Mouse (Mus musculus): ENCODE data around the gene Aida. TPM values are rescaled to one million over a fixed set of nuclear protein-coding genes. Genes with fewer than 3 reads are reported as not detected.

Gene Aida
- polyA plus RNA-seq (2012; fragmentation: generic; extraction: Trizol), result 46.5 TPM
- long read RNA-seq, experiment 1, full-length matches to known transcripts, result 9 of 12 reads
- long read RNA-seq, experiment 1, partial matches to known transcripts, result 1 of 12 reads
- long read RNA-seq, experiment 1, other reads (novel, unspliced or antisense), result 2 of 12 reads
- long read RNA-seq, experiment 2, full-length matches to known transcripts, result 146 of 161 reads
- long read RNA-seq, experiment 2, partial matches to known transcripts, result 5 of 161 reads
- long read RNA-seq, experiment 2, other reads (novel, unspliced or antisense), result 10 of 161 reads

GRCm38 (mm10) chr1:183296465-183296864 is at the start of gene Aida:
Gene Aida (plus strand): TSS chr1:183296590.
- H3ac ChIP-seq (ENCODE audit: control insufficient read depth, insufficient read length, low read depth), result peak within 1 kb of the TSS; percentile 96
- H3K36me3 ChIP-seq (ENCODE audit: control insufficient read depth, insufficient read depth), result peaks cover 24% of the 10 kb centered on the region
- H3K27me3 ChIP-seq (ENCODE audit: control insufficient read depth, insufficient read depth, insufficient read length), result no peaks in the 10 kb centered on the region
- TF ChIP-seq CEBPB (IDR thresholded peaks at IDR 0.05; ENCODE audit: low read depth) (no peak), MYOG (IDR thresholded peaks at IDR 0.05; ENCODE audit: control insufficient read depth, extremely low read depth, insufficient read length) (no peak), MAX (IDR thresholded peaks at IDR 0.05) (no peak), USF1 (IDR thresholded peaks at IDR 0.05; ENCODE audit: low read depth) (no peak), MYOD1 (IDR thresholded peaks at IDR 0.05; ENCODE audit: control insufficient read depth, insufficient read length, low read depth) (no peak), FOSL1 (IDR thresholded peaks at IDR 0.05; ENCODE audit: insufficient read depth, low read length, poor library complexity, severe bottlenecking) (no peak), CTCF (IDR thresholded peaks at IDR 0.05; ENCODE audit: control insufficient read depth, insufficient read depth, insufficient read length) (no peak)
- H3K4me3 ChIP-seq (ENCODE audit: insufficient read depth, poor library complexity, severe bottlenecking), result peak within 1 kb of the TSS; percentile 45
- H3K79me3 ChIP-seq (ENCODE audit: low read depth), result peaks cover 27% of the 10 kb centered on the region
- H3K79me2 ChIP-seq (ENCODE audit: control insufficient read depth, insufficient read depth), result peaks cover 55% of the 10 kb centered on the region

GRCm38 (mm10) chr1:183248144-183248543 is 48.2 kb upstream of the Aida start:
- H3K79me2 ChIP-seq (ENCODE audit: control insufficient read depth, insufficient read depth), result no peaks in the 10 kb centered on the region
- TF ChIP-seq MAX (IDR thresholded peaks at IDR 0.05) (no peak), USF1 (IDR thresholded peaks at IDR 0.05; ENCODE audit: low read depth) (no peak), CTCF (IDR thresholded peaks at IDR 0.05; ENCODE audit: control insufficient read depth, insufficient read depth, insufficient read length) (no peak), MYOD1 (IDR thresholded peaks at IDR 0.05; ENCODE audit: control insufficient read depth, insufficient read length, low read depth) (no peak), FOSL1 (IDR thresholded peaks at IDR 0.05; ENCODE audit: insufficient read depth, low read length, poor library complexity, severe bottlenecking) (no peak), MYOG (IDR thresholded peaks at IDR 0.05; ENCODE audit: control insufficient read depth, extremely low read depth, insufficient read length) (no peak), CEBPB (IDR thresholded peaks at IDR 0.05; ENCODE audit: low read depth) (no peak)
- H3ac ChIP-seq (ENCODE audit: control insufficient read depth, insufficient read length, low read depth), result no peak overlapping the region
- no peak overlapping the region for H3K4me3 ChIP-seq (ENCODE audit: insufficient read depth, poor library complexity, severe bottlenecking)
- peaks cover 6% of the 10 kb centered on the region for H3K27me3 ChIP-seq (ENCODE audit: control insufficient read depth, insufficient read depth, insufficient read length)
- H3K36me3 ChIP-seq (ENCODE audit: control insufficient read depth, insufficient read depth), result no peaks in the 10 kb centered on the region
- H3K79me3 ChIP-seq (ENCODE audit: low read depth), result no peaks in the 10 kb centered on the region

- peaks cover 6% of the 10 kb centered on the region for H3K27me3 ChIP-seq (ENCODE audit: control insufficient read depth, insufficient read depth, insufficient read length)
- no peak overlapping the region for H3K4me3 ChIP-seq (ENCODE audit: insufficient read depth, poor library complexity, severe bottlenecking)
- H3ac ChIP-seq (ENCODE audit: control insufficient read depth, insufficient read length, low read depth), result no peak overlapping the region
- H3K79me2 ChIP-seq (ENCODE audit: control insufficient read depth, insufficient read depth), result no peaks in the 10 kb centered on the region
- TF ChIP-seq CEBPB (IDR thresholded peaks at IDR 0.05; ENCODE audit: low read depth) (no peak), CTCF (IDR thresholded peaks at IDR 0.05; ENCODE audit: control insufficient read depth, insufficient read depth, insufficient read length) (no peak), MYOD1 (IDR thresholded peaks at IDR 0.05; ENCODE audit: control insufficient read depth, insufficient read length, low read depth) (no peak), USF1 (IDR thresholded peaks at IDR 0.05; ENCODE audit: low read depth) (no peak), MYOG (IDR thresholded peaks at IDR 0.05; ENCODE audit: control insufficient read depth, extremely low read depth, insufficient read length) (no peak), MAX (IDR thresholded peaks at IDR 0.05) (no peak), FOSL1 (IDR thresholded peaks at IDR 0.05; ENCODE audit: insufficient read depth, low read length, poor library complexity, severe bottlenecking) (no peak)
- no peaks in the 10 kb centered on the region for H3K36me3 ChIP-seq (ENCODE audit: control insufficient read depth, insufficient read depth)
- H3K79me3 ChIP-seq (ENCODE audit: low read depth), result no peaks in the 10 kb centered on the region
These were observed 45.8 kb upstream of the Aida start for GRCm38 (mm10) chr1:183250612-183251011.

GRCm38 (mm10) chr1:183251818-183252217 is 44.6 kb upstream of the Aida start:
- no peak overlapping the region for H3K4me3 ChIP-seq (ENCODE audit: insufficient read depth, poor library complexity, severe bottlenecking)
- TF ChIP-seq CEBPB (IDR thresholded peaks at IDR 0.05; ENCODE audit: low read depth) (no peak), MYOG (IDR thresholded peaks at IDR 0.05; ENCODE audit: control insufficient read depth, extremely low read depth, insufficient read length) (no peak), USF1 (IDR thresholded peaks at IDR 0.05; ENCODE audit: low read depth) (no peak), FOSL1 (IDR thresholded peaks at IDR 0.05; ENCODE audit: insufficient read depth, low read length, poor library complexity, severe bottlenecking) (no peak)
- H3K79me2 ChIP-seq (ENCODE audit: control insufficient read depth, insufficient read depth), result no peaks in the 10 kb centered on the region
- no peak overlapping the region for H3ac ChIP-seq (ENCODE audit: control insufficient read depth, insufficient read length, low read depth)
- peaks cover 6% of the 10 kb centered on the region for H3K27me3 ChIP-seq (ENCODE audit: control insufficient read depth, insufficient read depth, insufficient read length)
- H3K79me3 ChIP-seq (ENCODE audit: low read depth), result no peaks in the 10 kb centered on the region
- no peaks in the 10 kb centered on the region for H3K36me3 ChIP-seq (ENCODE audit: control insufficient read depth, insufficient read depth)

GRCm38 (mm10) chr1:183252574-183252973 is 43.8 kb upstream of the Aida start:
- TF ChIP-seq MYOD1 (IDR thresholded peaks at IDR 0.05; ENCODE audit: control insufficient read depth, insufficient read length, low read depth) (no peak), CTCF (IDR thresholded peaks at IDR 0.05; ENCODE audit: control insufficient read depth, insufficient read depth, insufficient read length) (no peak), FOSL1 (IDR thresholded peaks at IDR 0.05; ENCODE audit: insufficient read depth, low read length, poor library complexity, severe bottlenecking) (no peak), MYOG (IDR thresholded peaks at IDR 0.05; ENCODE audit: control insufficient read depth, extremely low read depth, insufficient read length) (no peak), MAX (IDR thresholded peaks at IDR 0.05) (no peak), USF1 (IDR thresholded peaks at IDR 0.05; ENCODE audit: low read depth) (no peak), CEBPB (IDR thresholded peaks at IDR 0.05; ENCODE audit: low read depth) (no peak)
- H3ac ChIP-seq (ENCODE audit: control insufficient read depth, insufficient read length, low read depth), result no peak overlapping the region
- H3K36me3 ChIP-seq (ENCODE audit: control insufficient read depth, insufficient read depth), result no peaks in the 10 kb centered on the region
- no peak overlapping the region for H3K4me3 ChIP-seq (ENCODE audit: insufficient read depth, poor library complexity, severe bottlenecking)
- no peaks in the 10 kb centered on the region for H3K79me3 ChIP-seq (ENCODE audit: low read depth)
- peaks cover 6% of the 10 kb centered on the region for H3K27me3 ChIP-seq (ENCODE audit: control insufficient read depth, insufficient read depth, insufficient read length)
- no peaks in the 10 kb centered on the region for H3K79me2 ChIP-seq (ENCODE audit: control insufficient read depth, insufficient read depth)
